Mouse (Mus musculus) thymus, postnatal 0 days (tissue): ENCODE measurements around the gene Olfr1032. TPM values are rescaled to one million over a fixed set of nuclear protein-coding genes. Genes with fewer than 3 reads are reported as not detected.
"Not testable (repeated sequence)": the region's sequence is repeated elsewhere in the genome, so short reads cannot be mapped to it uniquely, and the experiment has no call there.

ENCODE experiments used
- DNase-seq: peaks from one replicate; pipeline ENCODE4 v3.0.0-alpha.2; 2015; ENCODE audit warnings: low spot score
- polyA plus RNA-seq: library from polyadenylated mRNA; unstranded; fragments of >200 nt; fragmentation: Nextera tagmentation; extraction: Ambion mirVana; gene quantifications from 2 replicates; pipeline ENCODE4 v1.2.1, GENCODE M21; 2015

Olfr1032 gene
- polyA plus RNA-seq = not detected in 2 replicates

GRCm38 (mm10) chr2:86005240-86005639, at the start of gene Olfr1032:
TSS of gene Olfr1032 (plus strand) at chr2:86005540.
- no peak for DNase-seq

- no peak for DNase-seq
Observed at GRCm38 (mm10) chr2:85973595-85973994, 31.7 kb upstream of the Olfr1032 start, which contains the start of gene Olfr1029. TSS of gene Olfr1029 (plus strand) at chr2:85973895.

GRCm38 (mm10) chr2:85978976-85979375, 26.4 kb upstream of the Olfr1032 start, which contains the start of gene Olfr1030:
TSS of gene Olfr1030 (plus strand) at chr2:85979276.
- no peak for DNase-seq

GRCm38 (mm10) chr2:85990004-85990403, 15.3 kb upstream of the Olfr1032 start, which contains the start of gene Olfr1031:
TSS of gene Olfr1031 (plus strand) at chr2:85990304.
- DNase-seq = no peak

GRCm38 (mm10) chr2:86020406-86020805, 15.1 kb downstream of the Olfr1032 start, which contains the start of gene Olfr1033:
TSS of gene Olfr1033 (plus strand) at chr2:86020633.
- DNase-seq = peak; percentile 48

- not testable (repeated sequence) for DNase-seq
Observed at GRCm38 (mm10) chr2:86021518-86021917, 16.2 kb downstream of the Olfr1032 start.

- no peak for DNase-seq
Observed at GRCm38 (mm10) chr2:86045561-86045960, 40.2 kb downstream of the Olfr1032 start, which contains the start of gene Olfr1034. TSS of gene Olfr1034 (plus strand) at chr2:86045861.

- not testable (repeated sequence) for DNase-seq
Observed at GRCm38 (mm10) chr2:86050777-86051176, 45.4 kb downstream of the Olfr1032 start.

Other genes starting within 250 kb of the Olfr1032 start
- gene Olfr1012, start 242.8 kb upstream of the Olfr1032 start, polyA plus RNA-seq = not detected in 2 replicates
- gene Olfr1013, start 238.4 kb upstream of the Olfr1032 start, polyA plus RNA-seq = not detected in 2 replicates
- not detected in 2 replicates for gene Olfr1014, start 232.8 kb upstream of the Olfr1032 start, polyA plus RNA-seq
- not detected in 2 replicates for gene Olfr1015, start 223.5 kb upstream of the Olfr1032 start, polyA plus RNA-seq
- gene Olfr1016, start 203.0 kb upstream of the Olfr1032 start, polyA plus RNA-seq = not detected in 2 replicates
- not detected in 2 replicates for gene Olfr1018, start 187.1 kb upstream of the Olfr1032 start, polyA plus RNA-seq
- not detected in 2 replicates for gene Olfr1019, start 160.1 kb upstream of the Olfr1032 start, polyA plus RNA-seq
- not detected in 2 replicates for gene Olfr1020, start 158.5 kb upstream of the Olfr1032 start, polyA plus RNA-seq
- gene Olfr1022, start 136.9 kb upstream of the Olfr1032 start, polyA plus RNA-seq = not detected in 2 replicates
- not detected in 2 replicates for gene Olfr1023, start 119.9 kb upstream of the Olfr1032 start, polyA plus RNA-seq
- gene Olfr1024, start 100.5 kb upstream of the Olfr1032 start, polyA plus RNA-seq = not detected in 2 replicates
- gene Olfr1025-ps1, start 90.3 kb upstream of the Olfr1032 start, polyA plus RNA-seq = not detected in 2 replicates
- not detected in 2 replicates for gene Olfr1026, start 84.0 kb upstream of the Olfr1032 start, polyA plus RNA-seq
- not detected in 2 replicates for gene Olfr1028, start 55.1 kb upstream of the Olfr1032 start, polyA plus RNA-seq
- not detected in 2 replicates for gene Olfr1029, start 31.6 kb upstream of the Olfr1032 start, polyA plus RNA-seq
- gene Olfr1030, start 26.3 kb upstream of the Olfr1032 start, polyA plus RNA-seq = not detected in 2 replicates
- gene Olfr1031, start 15.2 kb upstream of the Olfr1032 start, polyA plus RNA-seq = not detected in 2 replicates
- gene Olfr1033, start 15.1 kb downstream of the Olfr1032 start, polyA plus RNA-seq = 1.7 and 2.3 TPM in 2 replicates
- 0.03 and 0.05 TPM in 2 replicates for gene Olfr1034, start 40.3 kb downstream of the Olfr1032 start, polyA plus RNA-seq
- gene Olfr1036, start 68.5 kb downstream of the Olfr1032 start, polyA plus RNA-seq = not detected in 2 replicates
- gene Olfr1037, start 81.8 kb downstream of the Olfr1032 start, polyA plus RNA-seq = not detected in 2 replicates
- gene Olfr1039, start 130.4 kb downstream of the Olfr1032 start, polyA plus RNA-seq = not detected in 2 replicates
- gene Olfr1040, start 141.2 kb downstream of the Olfr1032 start, polyA plus RNA-seq = not detected in 2 replicates
- gene Olfr1042, start 156.3 kb downstream of the Olfr1032 start, polyA plus RNA-seq = not detected in 2 replicates
- gene Olfr1043, start 162.0 kb downstream of the Olfr1032 start, polyA plus RNA-seq = not detected in 2 replicates
- not detected in 2 replicates for gene Olfr1044, start 172.3 kb downstream of the Olfr1032 start, polyA plus RNA-seq
- not detected in 2 replicates for gene Olfr52, start 180.1 kb downstream of the Olfr1032 start, polyA plus RNA-seq
- gene Olfr1045, start 197.5 kb downstream of the Olfr1032 start, polyA plus RNA-seq = not detected in 2 replicates
- not detected in 2 replicates for gene Olfr1046, start 213.8 kb downstream of the Olfr1032 start, polyA plus RNA-seq
- gene Olfr1047, start 225.9 kb downstream of the Olfr1032 start, polyA plus RNA-seq = not detected in 2 replicates
- not detected in 2 replicates for gene Olfr1048, start 234.7 kb downstream of the Olfr1032 start, polyA plus RNA-seq